Mouse (Mus musculus) forebrain, embryonic 16.5 days (tissue): ENCODE measurements around the gene Sept8. TPM values are rescaled to one million over a fixed set of nuclear protein-coding genes. Genes with fewer than 3 reads are reported as not detected.

Experiments used
- ATAC-seq: fragments of 200-750 bp; cut with Nextera tagmentation; 2 replicates; pipeline ENCODE4 v1.8.0; 2017; ENCODE audit warnings: mild to moderate bottlenecking, moderate library complexity
- H3K27ac ChIP-seq: fragments of 300-500 bp; sonication (generic); 2 replicates; pipeline ENCODE4 v1.5.1; 2014; ENCODE audit warnings: low read length, control low read depth
- H3K27me3 ChIP-seq: fragments of 300-500 bp; sonication (generic); replicated peaks from 2 replicates; pipeline ENCODE4 v1.6.1; 2014; ENCODE audit warnings: low read length; ENCODE audit not compliant: control insufficient read depth, insufficient read depth
- H3K36me3 ChIP-seq: fragments of 300-500 bp; sonication (generic); 2 replicates; pipeline ENCODE4 v1.6.1; 2014; ENCODE audit not compliant: control insufficient read depth, insufficient read depth
- H3K4me1 ChIP-seq: fragments of 300-500 bp; sonication (generic); replicated peaks from 2 replicates; pipeline ENCODE4 v1.6.1; 2014; ENCODE audit warnings: low read length; ENCODE audit not compliant: control insufficient read depth, insufficient read depth
- H3K4me2 ChIP-seq: fragments of 300-500 bp; sonication (generic); 2 replicates; pipeline ENCODE4 v1.6.1; 2014; ENCODE audit warnings: mild to moderate bottlenecking, low read length, control low read depth
- H3K4me3 ChIP-seq: fragments of 300-500 bp; sonication (generic); replicated peaks from 2 replicates; pipeline ENCODE4 v1.5.1; 2014; ENCODE audit warnings: mild to moderate bottlenecking, low read length, control low read depth
- H3K9ac ChIP-seq: fragments of 300-500 bp; sonication (generic); replicated peaks from 2 replicates; pipeline ENCODE4 v1.6.1; 2014; ENCODE audit warnings: low read depth, low read length, control low read depth
- H3K9me3 ChIP-seq: fragments of 300-500 bp; sonication (generic); 2 replicates; pipeline ENCODE4 v1.6.1; 2016; ENCODE audit warnings: low read length; ENCODE audit not compliant: control insufficient read depth
- WGBS: fragments of 180-500 bp; shearing (Covaris S2); extraction: QIAGEN DNeasy Blood & Tissue Kit; methylation state at CpG from one replicate; pipeline ENCODE4 v1.1.7; 2014; 5-methylcytosine and 5-hydroxymethylcytosine counted together
- polyA plus RNA-seq: library from polyadenylated mRNA; unstranded; fragments of >200 nt; fragmentation: Nextera tagmentation; extraction: Ambion mirVana; gene quantifications from 2 replicates; pipeline ENCODE4 v1.2.1, GENCODE M21; 2015

Sept8 gene
- polyA plus RNA-seq, 1 experiment from 2014 or later = 23.3 TPM

DNA sequence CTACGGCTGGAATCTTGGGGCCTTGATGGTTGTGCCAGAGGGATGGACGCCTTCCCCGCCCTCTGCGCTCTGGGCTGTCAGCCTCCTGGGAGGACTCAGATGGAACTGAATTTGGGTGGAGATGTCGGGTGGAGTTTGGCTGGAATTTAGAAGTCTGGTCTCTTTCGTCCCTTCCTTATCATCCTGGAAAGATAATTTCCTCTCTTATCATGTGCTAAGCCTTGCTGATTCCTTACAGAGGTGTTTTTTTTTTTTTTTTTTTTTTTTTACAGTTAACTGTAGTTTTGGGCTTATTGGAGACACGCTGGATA, 2.7 kb downstream of the Sept8 start:
- H3K4me3 ChIP-seq = no peak overlapping the region
- H3K4me2 ChIP-seq = peak overlapping the region; percentile 67; the same call in 1 of the 2 replicates
- no peak overlapping the region for H3K9ac ChIP-seq
- H3K27me3 ChIP-seq = no peaks in the 10 kb centered on the region
- H3K27ac ChIP-seq = no peak overlapping the region
- no peak for ATAC-seq
- H3K36me3 ChIP-seq = no peaks in the 10 kb centered on the region
- 94% methylated on average over 7 of the region's 7 CpGs for WGBS
- H3K9me3 ChIP-seq = no peaks in the 10 kb centered on the region
- peaks cover 28% of the 10 kb centered on the region for H3K4me1 ChIP-seq

GRCm38 (mm10) chr11:53522362-53522761, 3.3 kb downstream of the Sept8 start:
- Histone ChIP-seq H3K9me3 (no peaks in the 10 kb centered on the region), H3K36me3 (no peaks in the 10 kb centered on the region), H3K27ac (no peak overlapping the region), H3K4me2 (no peak overlapping the region), H3K4me1 (peaks cover 28% of the 10 kb centered on the region), H3K9ac (no peak overlapping the region), H3K27me3 (no peaks in the 10 kb centered on the region), H3K4me3 (no peak overlapping the region)
- 94% methylated on average over 3 of the region's 3 CpGs for WGBS
- no peak for ATAC-seq

DNA sequence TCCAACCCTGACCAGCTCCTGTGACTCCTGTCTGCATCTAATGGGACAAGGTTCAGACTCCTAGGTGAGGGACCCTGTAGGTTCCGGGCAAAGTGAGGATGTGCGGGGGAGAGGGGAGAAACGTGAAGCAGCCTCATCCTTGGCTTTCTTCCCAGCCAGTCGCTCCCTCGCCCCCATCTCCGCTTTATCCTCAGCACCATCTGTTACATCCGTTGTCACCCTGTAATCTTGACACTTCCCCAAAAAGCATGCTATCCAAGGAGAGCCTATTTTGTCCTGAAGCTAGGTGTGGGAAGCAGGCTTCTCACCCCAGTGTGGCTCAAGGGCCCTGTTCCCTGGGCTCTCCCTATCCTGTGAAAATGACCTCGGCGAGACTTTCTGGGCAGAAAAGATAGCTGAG, 3.9 kb downstream of the Sept8 start:
- no peak for ATAC-seq
- Histone ChIP-seq H3K36me3 (no peaks in the 10 kb centered on the region), H3K4me1 (peaks cover 31% of the 10 kb centered on the region), H3K9me3 (no peaks in the 10 kb centered on the region), H3K4me2 (no peak overlapping the region), H3K4me3 (no peak overlapping the region), H3K27ac (no peak overlapping the region), H3K27me3 (no peaks in the 10 kb centered on the region), H3K9ac (no peak overlapping the region)
- 57% methylated on average over 9 of the region's 9 CpGs for WGBS

- WGBS = 84% methylated on average over 14 of the region's 14 CpGs
These were observed 4.7 kb downstream of the Sept8 start for GRCm38 (mm10) chr11:53523545-53524405.

GRCm38 (mm10) chr11:53524905-53525304, 5.8 kb downstream of the Sept8 start:
- 61% methylated on average over 6 of the region's 6 CpGs for WGBS
- Histone ChIP-seq H3K36me3 (no peaks in the 10 kb centered on the region), H3K4me3 (no peak overlapping the region), H3K27ac (no peak overlapping the region), H3K4me2 (no peak overlapping the region), H3K4me1 (peaks cover 43% of the 10 kb centered on the region), H3K9me3 (no peaks in the 10 kb centered on the region), H3K9ac (no peak overlapping the region), H3K27me3 (no peaks in the 10 kb centered on the region)
- ATAC-seq = no peak

More at GRCm38 (mm10) chr11:53523545-53524405, 4.7 kb downstream of the Sept8 start:
- H3K4me2 ChIP-seq = no peak overlapping the region
- no peaks in the 10 kb centered on the region for H3K9me3 ChIP-seq
- H3K9ac ChIP-seq = no peak overlapping the region
- peaks cover 37% of the 10 kb centered on the region for H3K4me1 ChIP-seq
- ATAC-seq = no peak
- no peak overlapping the region for H3K4me3 ChIP-seq
- H3K27me3 ChIP-seq = no peaks in the 10 kb centered on the region
- no peak overlapping the region for H3K27ac ChIP-seq
- H3K36me3 ChIP-seq = no peaks in the 10 kb centered on the region

- no peak overlapping the region for H3K4me2 ChIP-seq
- H3K4me1 ChIP-seq = peaks cover 41% of the 10 kb centered on the region
- no peaks in the 10 kb centered on the region for H3K27me3 ChIP-seq
- H3K9me3 ChIP-seq = no peaks in the 10 kb centered on the region
- ATAC-seq = no peak
- H3K4me3 ChIP-seq = no peak overlapping the region
- no peak overlapping the region for H3K9ac ChIP-seq
- no peak overlapping the region for H3K27ac ChIP-seq
- H3K36me3 ChIP-seq = no peaks in the 10 kb centered on the region
- WGBS = 54% methylated on average over 4 of the region's 4 CpGs
These were observed 6.4 kb downstream of the Sept8 start for GRCm38 (mm10) chr11:53525461-53525860.

DNA sequence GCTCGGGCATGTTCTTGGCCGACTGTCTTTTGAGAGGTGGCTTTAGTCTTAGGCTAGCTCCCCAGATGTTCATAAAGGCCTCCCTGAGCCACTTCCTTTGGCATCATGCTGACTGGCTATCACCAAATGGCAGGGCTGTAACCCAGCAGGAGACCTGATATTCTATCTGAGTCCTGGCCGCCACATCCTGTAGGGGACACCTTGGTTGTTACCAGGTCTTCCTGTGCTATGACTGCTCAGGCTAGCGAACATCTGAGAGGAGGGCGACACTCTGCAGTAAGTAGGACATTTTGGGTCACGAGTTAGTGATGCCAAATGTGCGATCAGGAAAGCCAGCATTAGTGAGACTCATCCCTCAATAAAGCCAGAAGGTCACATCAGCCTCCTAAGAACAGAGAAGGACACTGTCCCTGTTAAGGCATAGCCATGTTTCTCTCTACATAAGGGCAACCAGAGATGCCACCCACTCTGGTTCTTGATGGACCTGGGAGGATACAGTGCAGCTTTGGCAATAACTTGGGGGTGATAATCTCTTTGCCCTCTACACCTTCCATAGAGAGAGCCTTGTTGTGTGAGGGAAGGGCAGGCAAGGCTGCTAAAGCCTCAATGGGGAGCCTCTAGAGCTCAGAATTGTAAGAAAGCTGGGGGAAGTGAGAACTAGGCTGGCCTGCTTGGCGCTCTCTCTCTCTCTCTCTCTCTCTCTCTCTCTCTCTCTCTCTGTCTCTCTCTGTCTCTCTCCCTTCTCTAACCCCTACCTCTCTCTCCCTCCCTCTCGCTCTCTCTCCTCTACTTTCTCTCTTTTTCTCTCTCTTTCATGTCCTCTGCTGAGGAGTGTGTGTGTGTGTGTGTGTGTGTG, 9.6 kb downstream of the Sept8 start:
- 84% methylated on average over 9 of the region's 9 CpGs for WGBS
- Histone ChIP-seq H3K27ac (no peak overlapping the region), H3K9me3 (no peaks in the 10 kb centered on the region), H3K27me3 (no peaks in the 10 kb centered on the region), H3K4me1 (peaks cover 17% of the 10 kb centered on the region), H3K4me2 (no peak overlapping the region), H3K36me3 (no peaks in the 10 kb centered on the region), H3K4me3 (no peak overlapping the region), H3K9ac (no peak overlapping the region)
- ATAC-seq = no peak

- peaks cover 17% of the 10 kb centered on the region for H3K4me1 ChIP-seq
- H3K9me3 ChIP-seq = no peaks in the 10 kb centered on the region
- no peaks in the 10 kb centered on the region for H3K36me3 ChIP-seq
- no peak overlapping the region for H3K4me3 ChIP-seq
- WGBS = 50% methylated on average over 6 of the region's 6 CpGs
- H3K9ac ChIP-seq = no peak overlapping the region
- ATAC-seq = no peak
- no peak overlapping the region for H3K27ac ChIP-seq
- no peak overlapping the region for H3K4me2 ChIP-seq
- no peaks in the 10 kb centered on the region for H3K27me3 ChIP-seq
These were observed 10.1 kb downstream of the Sept8 start for GRCm38 (mm10) chr11:53529253-53529557.

- Histone ChIP-seq H3K9me3 (no peaks in the 10 kb centered on the region), H3K27me3 (no peaks in the 10 kb centered on the region), H3K9ac (no peak overlapping the region), H3K4me2 (no peak overlapping the region), H3K4me1 (peaks cover 17% of the 10 kb centered on the region), H3K4me3 (no peak overlapping the region), H3K36me3 (peaks cover 6% of the 10 kb centered on the region), H3K27ac (no peak overlapping the region)
- no peak for ATAC-seq
- 89% methylated on average over 9 of the region's 9 CpGs for WGBS
These were observed 10.9 kb downstream of the Sept8 start for GRCm38 (mm10) chr11:53530001-53530400.
